Mouse (Mus musculus) erythroblast, embryonic 14.5 days (primary cell): ENCODE measurements around the gene Ddx18. TPM values are rescaled to one million over a fixed set of nuclear protein-coding genes. Genes with fewer than 3 reads are reported as not detected.

Experiments
- H3K27me3 ChIP-seq: 2 replicates; pipeline ENCODE4 v1.6.1; 2012; ENCODE audit warnings: inconsistent platforms; ENCODE audit not compliant: control insufficient read depth
- H3K36me3 ChIP-seq: 2 replicates; pipeline ENCODE4 v1.6.1; 2012; ENCODE audit warnings: mild to moderate bottlenecking, inconsistent platforms; ENCODE audit not compliant: control insufficient read depth
- H3K4me1 ChIP-seq: 2 replicates; pipeline ENCODE4 v1.6.1; 2012; ENCODE audit warnings: inconsistent platforms; ENCODE audit not compliant: control insufficient read depth
- H3K4me3 ChIP-seq: replicated peaks from 2 replicates; pipeline ENCODE3; 2012; ENCODE audit warnings: moderate library complexity, mild to moderate bottlenecking, inconsistent platforms
- H3K9me3 ChIP-seq: 2 replicates; pipeline ENCODE4 v1.6.1; 2012; ENCODE audit warnings: low read length, inconsistent platforms, mixed read lengths; ENCODE audit not compliant: control insufficient read depth
- GATA1 ChIP-seq: IDR thresholded peaks from 2 replicates; pipeline ENCODE4 v1.6.1; 2012; ENCODE audit warnings: low read length, inconsistent platforms, mixed read lengths
- TAL1 ChIP-seq: IDR thresholded peaks from 3 replicates; pipeline ENCODE4 v1.6.1; 2012; ENCODE audit warnings: low read length, inconsistent platforms, mixed read lengths
- polyA plus RNA-seq: library from polyadenylated mRNA; stranded (reverse); fragments of >175 nt; gene quantifications from 2 replicates; pipeline ENCODE4 v1.2.3, GENCODE M21; 2012

Ddx18 gene
- polyA plus RNA-seq, 1 experiment = 1.3 TPM

- Histone ChIP-seq H3K4me1 (no peaks in the 10 kb centered on the region), H3K36me3 (no peaks in the 10 kb centered on the region), H3K4me3 (no peak overlapping the region), H3K27me3 (no peaks in the 10 kb centered on the region), H3K9me3 (no peaks in the 10 kb centered on the region)
- TF ChIP-seq GATA1 (no peak), TAL1 (no peak)
Observed at GRCm38 (mm10) chr1:121510420-121511140, 57.2 kb downstream of the Ddx18 start.

GRCm38 (mm10) chr1:121508729-121509128 is 59.1 kb downstream of the Ddx18 start:
- H3K36me3 ChIP-seq = no peaks in the 10 kb centered on the region; the same call in 1 of the 2 replicates

More at GRCm38 (mm10) chr1:121508729-121509128, 59.1 kb downstream of the Ddx18 start:
- Histone ChIP-seq H3K9me3 (no peaks in the 10 kb centered on the region), H3K4me1 (no peaks in the 10 kb centered on the region), H3K27me3 (no peaks in the 10 kb centered on the region), H3K4me3 (no peak overlapping the region)
- TF ChIP-seq GATA1 (no peak), TAL1 (no peak)

Other genes with a start within 250 kb of the Ddx18 start
- 0.16 and 0.45 TPM in 2 replicates for gene Insig2, start 235.4 kb downstream of the Ddx18 start, polyA plus RNA-seq
- gene Ccdc93, start 136.9 kb downstream of the Ddx18 start, polyA plus RNA-seq = 0.06 and 0.15 TPM in 2 replicates
- gene Htr5b, start 39.5 kb downstream of the Ddx18 start, polyA plus RNA-seq = not detected in 2 replicates